Mouse (Mus musculus): Measurements from ENCODE around the gene Fblim1.

GRCm38 (mm10) chr4:141583919-141584318 is 22.0 kb downstream of the Fblim1 start:
- no peak for TF ChIP-seq CTCF (IDR thresholded peaks at IDR 0.05; ENCODE audit: low read depth)
- no peak for TF ChIP-seq EP300 (IDR thresholded peaks at IDR 0.05; ENCODE audit: low read depth)

Data from heart, postnatal 0 days (tissue).